Mouse (Mus musculus) cortical plate, adult 2 months (tissue): ENCODE measurements around the gene Gorasp1.

ENCODE experiments used
- CTCF ChIP-seq: fragments of 200-500 bp; IDR thresholded peaks from 2 replicates; pipeline ENCODE4 v1.5.1; 2011; ENCODE audit warnings: mild to moderate bottlenecking, control low read depth, low read length; ENCODE audit not compliant: insufficient read depth; ENCODE audit errors: extremely low read depth
- POLR2A ChIP-seq: fragments of 200-500 bp; IDR thresholded peaks from 2 replicates; pipeline ENCODE4 v1.6.1; 2011; ENCODE audit warnings: mild to moderate bottlenecking, low read length, control low read depth; ENCODE audit not compliant: insufficient read depth; ENCODE audit errors: extremely low read depth

- TF ChIP-seq CTCF (no peak), POLR2A (no peak)
Measured at GRCm38 (mm10) chr9:119974609-119975008, 37.2 kb upstream of the Gorasp1 start.
